Mouse (Mus musculus): ENCODE measurements around the gene Klf12. TPM values are rescaled to one million over a fixed set of nuclear protein-coding genes. Genes with fewer than 3 reads are reported as not detected.

Gene Klf12
- polyA plus RNA-seq, 1 experiment from 2014 or later, result 19.8 TPM

- Histone ChIP-seq H3K27ac (no peak overlapping the region), H3K4me1 (replicated peaks) (peaks cover 27% of the 10 kb centered on the region), H3K4me3 (no peak overlapping the region), H3K36me3 (no peaks in the 10 kb centered on the region), H3K27me3 (ENCODE audit: insufficient read depth, poor library complexity, severe bottlenecking) (no peaks in the 10 kb centered on the region), H3K9me3 (no peaks in the 10 kb centered on the region)
- WGBS, result 30% methylated on average over 6 of the region's 6 CpGs
- no peak for DNase-seq (ENCODE audit: low spot score)
These were observed 174.9 kb downstream of the Klf12 start for GRCm38 (mm10) chr14:100109563-100109962.

GRCm38 (mm10) chr14:100105570-100105969 is 178.9 kb downstream of the Klf12 start:
- Histone ChIP-seq H3K27me3 (ENCODE audit: insufficient read depth, poor library complexity, severe bottlenecking) (no peaks in the 10 kb centered on the region), H3K9me3 (no peaks in the 10 kb centered on the region), H3K36me3 (no peaks in the 10 kb centered on the region), H3K27ac (no peak overlapping the region), H3K4me1 (replicated peaks) (peaks cover 21% of the 10 kb centered on the region), H3K4me3 (no peak overlapping the region)
- 89% methylated on average over 10 of the region's 10 CpGs for WGBS
- DNase-seq (ENCODE audit: low spot score), result no peak

- 89% methylated on average over 12 of the region's 12 CpGs for WGBS
- H3K9me3 ChIP-seq, result no peaks in the 10 kb centered on the region
- H3K27ac ChIP-seq, result no peak overlapping the region
- no peaks in the 10 kb centered on the region for H3K36me3 ChIP-seq
- H3K4me1 ChIP-seq (replicated peaks), result peaks cover 19% of the 10 kb centered on the region
- no peak for DNase-seq (ENCODE audit: low spot score)
- no peak overlapping the region for H3K4me3 ChIP-seq
- H3K27me3 ChIP-seq (ENCODE audit: insufficient read depth, poor library complexity, severe bottlenecking), result no peaks in the 10 kb centered on the region
These were observed 179.7 kb downstream of the Klf12 start for GRCm38 (mm10) chr14:100104818-100105217.

- Histone ChIP-seq H3K27ac (no peak overlapping the region), H3K4me1 (replicated peaks) (peaks cover 15% of the 10 kb centered on the region), H3K9me3 (no peaks in the 10 kb centered on the region), H3K4me3 (no peak overlapping the region), H3K27me3 (ENCODE audit: insufficient read depth, poor library complexity, severe bottlenecking) (no peaks in the 10 kb centered on the region), H3K36me3 (no peaks in the 10 kb centered on the region)
- no peak for DNase-seq (ENCODE audit: low spot score)
- 64% methylated on average over 6 of the region's 6 CpGs for WGBS
These were observed 180.7 kb downstream of the Klf12 start for GRCm38 (mm10) chr14:100103818-100104217.

- Histone ChIP-seq H3K27ac (no peak overlapping the region), H3K36me3 (no peaks in the 10 kb centered on the region), H3K9me3 (no peaks in the 10 kb centered on the region), H3K4me1 (replicated peaks) (peaks cover 17% of the 10 kb centered on the region), H3K4me3 (no peak overlapping the region), H3K27me3 (ENCODE audit: insufficient read depth, poor library complexity, severe bottlenecking) (no peaks in the 10 kb centered on the region)
- WGBS, result 70% methylated on average over 10 of the region's 10 CpGs
- no peak for DNase-seq (ENCODE audit: low spot score)
These were observed 187.0 kb downstream of the Klf12 start for GRCm38 (mm10) chr14:100097208-100098189.

GRCm38 (mm10) chr14:100095730-100096129 is 188.7 kb downstream of the Klf12 start:
- Histone ChIP-seq H3K27ac (no peak overlapping the region), H3K4me1 (replicated peaks) (peaks cover 17% of the 10 kb centered on the region)
- WGBS, result 75% methylated on average over 3 of the region's 3 CpGs

GRCm38 (mm10) chr14:100090517-100090916 is 194.0 kb downstream of the Klf12 start:
- Histone ChIP-seq H3K4me3 (no peak overlapping the region), H3K27ac (no peak overlapping the region), H3K27me3 (ENCODE audit: insufficient read depth, poor library complexity, severe bottlenecking) (no peaks in the 10 kb centered on the region), H3K4me1 (replicated peaks) (no peaks in the 10 kb centered on the region), H3K9me3 (no peaks in the 10 kb centered on the region), H3K36me3 (no peaks in the 10 kb centered on the region)
- 94% methylated on average over 1 of the region's 1 CpGs for WGBS
- no peak for DNase-seq (ENCODE audit: low spot score)

More at GRCm38 (mm10) chr14:100095730-100096129, 188.7 kb downstream of the Klf12 start:
- Histone ChIP-seq H3K27me3 (ENCODE audit: insufficient read depth, poor library complexity, severe bottlenecking) (no peaks in the 10 kb centered on the region), H3K36me3 (no peaks in the 10 kb centered on the region), H3K4me3 (no peak overlapping the region), H3K9me3 (no peaks in the 10 kb centered on the region)
- no peak for DNase-seq (ENCODE audit: low spot score)

- H3K36me3 ChIP-seq, result no peaks in the 10 kb centered on the region
- DNase-seq (ENCODE audit: low spot score), result no peak
- no peaks in the 10 kb centered on the region for H3K27me3 ChIP-seq (ENCODE audit: insufficient read depth, poor library complexity, severe bottlenecking)
- H3K4me1 ChIP-seq (replicated peaks), result no peaks in the 10 kb centered on the region
- H3K9me3 ChIP-seq, result no peaks in the 10 kb centered on the region
- 84% methylated on average over 4 of the region's 4 CpGs for WGBS
- no peak overlapping the region for H3K4me3 ChIP-seq
- no peak overlapping the region for H3K27ac ChIP-seq
These were observed 204.9 kb downstream of the Klf12 start for GRCm38 (mm10) chr14:100079620-100080019.

GRCm38 (mm10) chr14:100072431-100073195 is 211.9 kb downstream of the Klf12 start:
- Histone ChIP-seq H3K9me3 (no peaks in the 10 kb centered on the region), H3K4me1 (replicated peaks) (peaks cover 23% of the 10 kb centered on the region; the same call in 1 of the 2 replicates), H3K27ac (no peak overlapping the region), H3K27me3 (ENCODE audit: insufficient read depth, poor library complexity, severe bottlenecking) (no peaks in the 10 kb centered on the region), H3K4me3 (no peak overlapping the region), H3K36me3 (no peaks in the 10 kb centered on the region)
- 75% methylated on average over 12 of the region's 12 CpGs for WGBS
- DNase-seq (ENCODE audit: low spot score), result no peak

GRCm38 (mm10) chr14:100069543-100070090 is 214.9 kb downstream of the Klf12 start:
- H3K4me1 ChIP-seq (replicated peaks), result peaks cover 23% of the 10 kb centered on the region; the same call in 1 of the 2 replicates
- H3K9me3 ChIP-seq, result no peaks in the 10 kb centered on the region
- H3K4me3 ChIP-seq, result no peak overlapping the region
- DNase-seq (ENCODE audit: low spot score), result no peak
- H3K36me3 ChIP-seq, result no peaks in the 10 kb centered on the region
- whole genome bisulfite sequencing, result 54% methylated on average over 2 of the region's 2 CpGs
- no peaks in the 10 kb centered on the region for H3K27me3 ChIP-seq (ENCODE audit: insufficient read depth, poor library complexity, severe bottlenecking)
- no peak overlapping the region for H3K27ac ChIP-seq

- H3K4me1 ChIP-seq (replicated peaks), result peaks cover 23% of the 10 kb centered on the region; the same call in 1 of the 2 replicates
- no peaks in the 10 kb centered on the region for H3K27me3 ChIP-seq (ENCODE audit: insufficient read depth, poor library complexity, severe bottlenecking)
- H3K27ac ChIP-seq, result no peak overlapping the region
- no peak overlapping the region for H3K4me3 ChIP-seq
- WGBS, result 34% methylated on average over 5 of the region's 5 CpGs
- H3K36me3 ChIP-seq, result no peaks in the 10 kb centered on the region
- no peak for DNase-seq (ENCODE audit: low spot score)
- no peaks in the 10 kb centered on the region for H3K9me3 ChIP-seq
These were observed 215.8 kb downstream of the Klf12 start for GRCm38 (mm10) chr14:100068715-100069114.

GRCm38 (mm10) chr14:100062516-100062915 is 222.0 kb downstream of the Klf12 start:
- H3K27ac ChIP-seq, result no peak overlapping the region
- no peak for DNase-seq (ENCODE audit: low spot score)
- no peak overlapping the region for H3K4me3 ChIP-seq
- 96% methylated on average over 1 of the region's 1 CpGs for WGBS
- no peaks in the 10 kb centered on the region for H3K36me3 ChIP-seq
- no peaks in the 10 kb centered on the region for H3K9me3 ChIP-seq
- H3K27me3 ChIP-seq (ENCODE audit: insufficient read depth, poor library complexity, severe bottlenecking), result no peaks in the 10 kb centered on the region
- H3K4me1 ChIP-seq (replicated peaks), result no peaks in the 10 kb centered on the region
